Mouse (Mus musculus) kidney, embryonic 16.5 days (tissue): ENCODE results near the gene Fdxr. TPM values are rescaled to one million over a fixed set of nuclear protein-coding genes. Genes with fewer than 3 reads are reported as not detected.

ENCODE experiments used
- ATAC-seq: fragments of 200-750 bp; cut with Nextera tagmentation; 2 replicates; pipeline ENCODE4 v1.8.0; 2017; ENCODE audit warnings: moderate TSS enrichment; ENCODE audit not compliant: low FRiP score, low TSS enrichment
- H3K27ac ChIP-seq: fragments of 300-500 bp; sonication (generic); 2 replicates; pipeline ENCODE4 v1.5.1; 2014; ENCODE audit warnings: low read length
- H3K27me3 ChIP-seq: fragments of 300-500 bp; sonication (generic); 2 replicates; pipeline ENCODE4 v1.6.1; 2014; ENCODE audit warnings: low read length, control low read depth, mixed read lengths; ENCODE audit not compliant: insufficient read depth
- H3K36me3 ChIP-seq: fragments of 300-500 bp; sonication (generic); 2 replicates; pipeline ENCODE4 v1.6.1; 2014; ENCODE audit warnings: low read length, control low read depth, mixed read lengths; ENCODE audit not compliant: insufficient read depth
- H3K4me1 ChIP-seq: fragments of 300-500 bp; sonication (generic); 2 replicates; pipeline ENCODE4 v1.6.1; 2014; ENCODE audit warnings: low read length, control low read depth, mixed read lengths; ENCODE audit not compliant: insufficient read depth
- H3K4me2 ChIP-seq: fragments of 300-500 bp; sonication (generic); replicated peaks from 2 replicates; pipeline ENCODE4 v1.6.1; 2014; ENCODE audit warnings: low read depth, low read length
- H3K4me3 ChIP-seq: fragments of 300-500 bp; sonication (generic); 2 replicates; pipeline ENCODE4 v1.5.1; 2014; ENCODE audit warnings: mild to moderate bottlenecking, low read length
- H3K9ac ChIP-seq: fragments of 300-500 bp; sonication (generic); replicated peaks from 2 replicates; pipeline ENCODE4 v1.6.1; 2014; ENCODE audit warnings: low read length
- H3K9me3 ChIP-seq: fragments of 300-500 bp; sonication (generic); 2 replicates; pipeline ENCODE4 v1.6.1; 2016; ENCODE audit warnings: low read length, control low read depth
- WGBS: fragments of 180-500 bp; shearing (Covaris S2); extraction: QIAGEN DNeasy Blood & Tissue Kit; methylation state at CpG from one replicate; pipeline ENCODE4 v1.1.7; 2014; 5-methylcytosine and 5-hydroxymethylcytosine counted together
- polyA plus RNA-seq: library from polyadenylated mRNA; unstranded; fragments of >200 nt; fragmentation: Nextera tagmentation; extraction: Ambion mirVana; gene quantifications from 2 replicates; pipeline ENCODE4 v1.2.1, GENCODE M21; 2015

Fdxr gene
- polyA plus RNA-seq, 1 experiment from 2014 or later: 23.6 TPM

DNA sequence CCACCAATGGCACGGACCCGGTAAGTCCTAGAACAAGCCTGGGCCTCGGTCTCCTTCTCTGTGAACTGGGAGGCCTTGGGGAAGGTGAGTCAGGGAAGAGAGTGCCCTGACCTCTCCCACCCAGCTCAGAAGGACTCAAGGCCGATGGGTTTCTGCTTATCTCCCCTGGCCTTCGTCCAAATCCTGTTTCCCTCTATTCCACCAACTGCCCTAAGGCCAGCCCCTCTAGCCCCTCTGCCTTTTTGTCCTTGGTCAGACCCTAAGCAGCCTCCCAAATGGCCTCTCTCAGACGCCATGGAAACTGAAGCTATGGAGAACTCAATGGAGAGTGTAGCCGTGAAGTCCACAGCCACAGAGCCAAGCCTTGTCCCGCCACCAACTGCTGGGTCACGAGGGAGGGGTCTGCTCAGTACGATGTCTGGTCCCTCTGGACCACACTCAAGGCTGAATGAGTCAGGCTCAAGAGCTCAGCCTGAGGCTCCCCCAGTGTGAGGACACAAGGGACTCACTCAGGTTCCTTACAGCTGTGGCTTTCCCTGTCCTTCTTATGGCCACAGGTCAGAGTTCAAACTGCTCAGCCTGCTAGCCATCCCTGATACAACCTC lies 3.9 kb downstream of the Fdxr start:
- Histone ChIP-seq H3K27ac (no peak overlapping the region), H3K36me3 (no peaks in the 10 kb centered on the region), H3K27me3 (peaks cover 11% of the 10 kb centered on the region), H3K4me3 (no peak overlapping the region), H3K9me3 (no peaks in the 10 kb centered on the region), H3K4me1 (peaks cover 16% of the 10 kb centered on the region; the same call in 1 of the 2 replicates), H3K4me2 (no peak overlapping the region), H3K9ac (0 out of 2 replicates have a peak overlapping the region, but pooled peaks have one; percentile 29)
- WGBS: 72% methylated on average over 10 of the region's 10 CpGs
- ATAC-seq: no peak

DNA sequence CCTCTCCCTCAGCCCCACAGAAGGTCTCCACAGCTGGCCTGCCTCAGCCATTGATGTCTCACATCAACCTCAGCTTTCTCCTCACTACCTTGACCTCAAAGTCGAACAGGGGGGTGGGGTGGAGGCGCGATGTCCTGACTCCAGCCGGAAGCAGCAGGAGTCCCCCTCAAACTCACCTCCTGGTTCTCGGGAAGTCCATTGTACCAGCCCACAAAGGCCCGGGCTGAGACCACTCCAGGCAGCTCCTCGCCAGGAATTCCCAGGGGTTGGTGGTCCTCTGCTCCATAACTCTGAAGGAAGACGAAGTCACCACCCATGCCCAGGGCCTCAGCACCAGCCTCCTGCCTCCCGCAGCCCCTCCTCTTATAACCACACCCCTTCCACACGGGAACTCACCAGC lies 5.4 kb downstream of the Fdxr start:
- peaks cover 19% of the 10 kb centered on the region for H3K4me1 ChIP-seq
- 64% methylated on average over 10 of the region's 10 CpGs for WGBS
- no peak for ATAC-seq

DNA sequence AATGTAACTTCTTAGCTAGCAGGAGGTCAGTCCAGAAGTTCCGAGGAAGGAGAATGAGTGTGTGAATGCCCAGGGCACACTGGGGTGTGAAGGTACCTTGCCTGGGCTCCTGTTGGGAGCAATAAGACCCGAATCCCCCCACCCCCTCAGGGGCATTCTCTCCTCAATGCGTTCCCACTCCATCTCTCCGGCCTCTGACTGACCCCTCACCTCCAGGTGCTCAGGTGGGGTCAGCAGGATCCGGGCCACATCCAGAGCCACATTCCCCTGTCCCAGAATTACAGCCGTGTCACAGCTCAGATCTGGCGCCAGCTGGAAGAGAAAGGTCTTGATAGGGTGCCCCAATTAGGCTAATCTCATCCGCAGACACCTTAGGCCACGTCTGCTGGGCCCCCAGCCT lies 5.8 kb downstream of the Fdxr start:
- no peak overlapping the region for H3K9ac ChIP-seq
- no peaks in the 10 kb centered on the region for H3K9me3 ChIP-seq
- 72% methylated on average over 9 of the region's 9 CpGs for WGBS
- H3K27ac ChIP-seq: no peak overlapping the region
- H3K4me2 ChIP-seq: no peak overlapping the region
- H3K36me3 ChIP-seq: no peaks in the 10 kb centered on the region
- H3K4me1 ChIP-seq: peaks cover 18% of the 10 kb centered on the region
- ATAC-seq: no peak
- no peak overlapping the region for H3K4me3 ChIP-seq
- H3K27me3 ChIP-seq: peaks cover 31% of the 10 kb centered on the region

More for the DNA sequence above, 5.4 kb downstream of the Fdxr start:
- Histone ChIP-seq H3K36me3 (no peaks in the 10 kb centered on the region), H3K4me2 (no peak overlapping the region), H3K9me3 (no peaks in the 10 kb centered on the region), H3K27me3 (peaks cover 27% of the 10 kb centered on the region), H3K4me3 (no peak overlapping the region), H3K27ac (no peak overlapping the region), H3K9ac (no peak overlapping the region)

DNA sequence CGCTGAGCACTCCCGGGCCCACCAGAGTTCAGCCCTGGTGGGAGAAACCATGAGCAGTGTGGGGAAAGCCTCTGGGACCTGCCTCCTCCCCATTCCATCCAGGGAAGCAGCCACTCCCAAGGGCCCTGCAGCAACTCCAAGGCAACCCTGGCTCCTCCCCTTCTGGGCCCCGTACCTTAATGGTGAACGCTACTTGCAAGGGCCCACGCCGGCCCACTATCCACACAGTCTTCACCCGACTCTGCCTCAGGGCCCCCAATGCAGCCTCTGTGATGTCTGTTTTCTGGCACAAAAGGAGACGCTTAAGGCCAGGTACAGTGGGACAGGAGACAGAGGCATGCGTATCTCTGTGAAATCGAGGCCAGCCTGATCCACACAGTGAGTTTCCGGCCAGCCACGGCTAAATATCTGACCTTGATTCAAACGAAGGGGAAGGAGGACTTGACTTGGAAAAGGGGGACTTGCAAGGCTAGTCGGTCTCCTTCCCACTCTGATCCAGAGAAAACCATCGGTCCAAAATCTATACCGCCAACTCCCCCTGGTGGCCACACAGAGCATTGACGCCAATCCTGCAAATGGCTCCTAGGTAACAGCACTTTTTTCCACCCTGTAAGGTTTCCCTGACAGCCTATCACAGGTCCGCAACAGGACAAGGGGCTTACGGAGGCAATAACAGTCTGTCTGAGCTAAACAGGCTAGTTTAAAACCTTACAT lies 6.5 kb downstream of the Fdxr start:
- no peak; the same call in 1 of the 2 replicates for ATAC-seq
- no peak overlapping the region for H3K4me2 ChIP-seq
- 26% methylated on average over 19 of the region's 19 CpGs for WGBS
- peaks cover 38% of the 10 kb centered on the region for H3K27me3 ChIP-seq
- H3K9me3 ChIP-seq: no peaks in the 10 kb centered on the region
- no peak overlapping the region for H3K4me3 ChIP-seq
- peak overlapping the region; percentile 22; the same call in 1 of the 2 replicates for H3K9ac ChIP-seq
- H3K4me1 ChIP-seq: peaks cover 16% of the 10 kb centered on the region
- no peaks in the 10 kb centered on the region for H3K36me3 ChIP-seq
- no peak overlapping the region for H3K27ac ChIP-seq

DNA sequence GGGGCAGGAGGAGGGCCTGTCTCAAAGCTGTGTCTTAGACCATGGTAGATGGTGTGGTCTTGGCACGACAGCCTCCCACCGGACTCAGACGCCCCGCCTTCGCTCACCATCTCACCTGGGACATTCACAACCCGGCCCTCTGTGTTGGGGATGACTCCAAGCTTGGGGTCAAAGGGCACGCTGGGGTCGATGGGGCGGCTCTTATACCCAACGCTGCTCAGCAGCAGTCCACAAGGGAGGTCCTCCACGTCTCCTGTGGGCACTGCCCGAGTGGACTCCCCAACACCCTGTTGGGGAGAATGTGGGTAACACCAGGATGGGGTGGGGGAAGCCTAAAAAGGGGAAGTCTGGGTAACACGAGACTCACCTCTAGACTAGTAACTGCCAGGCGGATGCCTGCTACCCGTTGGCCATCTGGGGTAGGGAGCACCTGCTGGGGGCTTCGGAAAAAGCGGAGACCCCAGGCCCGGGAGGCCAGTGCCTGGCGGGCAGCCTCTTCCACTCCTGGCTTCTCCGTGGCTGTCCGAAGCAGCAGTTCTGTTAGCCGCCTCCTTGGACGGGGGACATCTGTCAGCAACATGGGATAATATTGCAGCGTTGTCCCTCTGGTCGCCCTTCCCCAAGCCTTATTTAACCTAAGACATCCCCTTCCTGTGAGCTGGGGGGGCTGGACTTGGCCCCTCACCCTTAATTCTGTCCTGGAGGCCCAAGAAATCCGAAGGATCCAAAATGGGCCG lies 7.4 kb downstream of the Fdxr start:
- no peak overlapping the region for H3K9ac ChIP-seq
- peaks cover 46% of the 10 kb centered on the region for H3K27me3 ChIP-seq
- whole genome bisulfite sequencing: 84% methylated on average over 27 of the region's 27 CpGs
- no peak overlapping the region for H3K27ac ChIP-seq
- H3K9me3 ChIP-seq: no peaks in the 10 kb centered on the region
- H3K4me3 ChIP-seq: no peak overlapping the region
- H3K36me3 ChIP-seq: no peaks in the 10 kb centered on the region
- peaks cover 20% of the 10 kb centered on the region for H3K4me1 ChIP-seq
- H3K4me2 ChIP-seq: no peak overlapping the region
- no peak for ATAC-seq

DNA sequence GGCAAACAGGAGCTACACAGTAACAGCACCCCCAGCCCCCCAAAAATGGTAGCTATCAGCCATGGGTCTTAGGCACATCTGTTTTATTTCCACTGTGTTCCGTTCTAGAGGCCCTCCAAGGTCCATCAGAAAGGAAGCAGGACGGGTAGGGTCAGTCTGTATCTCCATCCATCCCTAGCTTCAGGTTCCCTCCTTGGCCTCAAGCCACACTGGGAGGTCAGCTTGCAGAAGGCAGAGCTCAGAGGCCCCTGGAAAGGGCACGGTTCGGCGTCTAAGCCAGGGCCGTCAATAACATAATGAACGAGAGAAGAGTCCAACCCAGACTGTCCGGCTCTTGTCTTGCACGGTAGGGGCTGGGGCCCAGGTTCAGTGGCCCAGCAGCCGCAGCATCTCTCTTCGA lies 8.9 kb downstream of the Fdxr start:
- WGBS: 63% methylated on average over 11 of the region's 11 CpGs
- peaks cover 62% of the 10 kb centered on the region for H3K27me3 ChIP-seq
- peaks cover 20% of the 10 kb centered on the region for H3K4me1 ChIP-seq
- no peak overlapping the region for H3K4me2 ChIP-seq
- no peaks in the 10 kb centered on the region for H3K36me3 ChIP-seq
- H3K27ac ChIP-seq: no peak overlapping the region
- no peak overlapping the region for H3K9ac ChIP-seq
- no peak for ATAC-seq
- no peak overlapping the region for H3K4me3 ChIP-seq
- H3K9me3 ChIP-seq: no peaks in the 10 kb centered on the region

DNA sequence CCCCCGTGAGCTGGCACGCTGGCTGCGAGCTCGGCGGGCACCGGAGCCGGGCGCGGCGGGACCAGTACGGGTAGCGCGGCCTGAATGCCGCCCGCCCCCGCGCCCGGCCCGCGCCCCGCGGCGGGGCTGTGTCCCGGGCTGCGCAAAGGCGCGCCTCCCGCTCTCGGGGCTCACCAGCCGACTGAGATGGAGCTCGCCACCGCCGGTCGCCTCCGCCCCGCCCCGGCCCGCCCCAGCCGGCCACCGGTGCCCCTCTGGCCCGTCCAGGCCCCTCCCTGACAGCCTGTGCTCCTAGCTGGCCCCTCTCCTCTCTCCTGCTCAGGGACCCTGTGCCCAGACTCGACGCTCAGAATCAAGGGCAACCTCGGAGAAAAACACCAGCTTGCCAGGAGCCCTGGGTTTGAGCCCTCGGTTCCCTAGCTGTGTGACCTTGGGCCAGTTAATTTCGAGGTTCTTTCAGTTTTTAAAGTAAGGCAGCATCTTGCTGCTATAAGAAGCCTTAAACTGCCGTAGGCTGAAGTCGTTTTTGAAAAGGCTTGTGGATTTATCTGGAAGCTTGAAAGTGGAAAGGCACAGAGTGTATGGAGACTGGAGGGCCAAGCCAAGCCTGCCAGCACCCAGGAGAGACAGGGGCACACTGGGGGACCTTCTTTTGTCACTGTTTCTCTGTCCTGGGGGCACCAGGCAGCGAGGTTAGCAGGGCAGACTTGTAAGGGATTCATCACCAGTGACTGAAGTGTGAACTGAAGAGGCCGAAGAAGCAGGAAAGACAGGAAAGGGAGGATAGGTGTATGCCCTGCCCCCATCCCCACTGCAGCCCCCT lies 9.6 kb downstream of the Fdxr start, which contains the start of gene Grin2c:
Grin2c (minus strand) TSS at position 183 of the 823 bp plus-strand sequence.
- Histone ChIP-seq H3K9ac (0 out of 2 replicates have a peak within 1 kb of the TSS, but pooled peaks have one; percentile 15), H3K27ac (no peak within 1 kb of the TSS), H3K4me3 (peak within 1 kb of the TSS; percentile 39), H3K27me3 (peaks cover 69% of the 10 kb centered on the region), H3K4me2 (peak within 1 kb of the TSS; percentile 59), H3K4me1 (peaks cover 20% of the 10 kb centered on the region), H3K9me3 (no peaks in the 10 kb centered on the region), H3K36me3 (no peaks in the 10 kb centered on the region)
- ATAC-seq: no peak
- WGBS: 5% methylated on average over 50 of the region's 50 CpGs

DNA sequence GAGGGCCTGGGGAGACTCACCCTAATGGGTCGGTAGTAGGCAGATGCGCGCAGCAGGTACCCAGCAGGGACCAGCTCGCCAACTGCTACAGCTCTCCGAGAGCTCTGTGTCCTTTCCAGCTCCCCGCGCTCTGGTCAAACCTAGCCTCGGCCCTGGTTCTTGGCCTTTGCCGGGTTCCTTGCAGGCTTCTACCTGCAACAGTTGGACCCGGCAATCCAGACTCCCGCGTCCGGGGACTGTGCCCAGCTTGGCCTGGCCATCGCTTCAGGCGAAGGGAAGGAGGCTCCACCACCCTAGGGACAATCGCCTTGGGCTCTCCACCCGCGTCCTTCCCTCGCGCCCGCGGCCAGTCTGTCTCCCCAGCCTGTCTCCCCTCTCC lies 10.5 kb downstream of the Fdxr start:
- peaks cover 20% of the 10 kb centered on the region for H3K4me1 ChIP-seq
- H3K9me3 ChIP-seq: no peaks in the 10 kb centered on the region
- WGBS: 1% methylated on average over 22 of the region's 22 CpGs
- peak overlapping the region; percentile 59 for H3K4me2 ChIP-seq
- H3K9ac ChIP-seq: no peak overlapping the region
- H3K27me3 ChIP-seq: peaks cover 78% of the 10 kb centered on the region
- H3K36me3 ChIP-seq: no peaks in the 10 kb centered on the region
- ATAC-seq: no peak
- H3K27ac ChIP-seq: no peak overlapping the region
- peak overlapping the region; percentile 39 for H3K4me3 ChIP-seq

DNA sequence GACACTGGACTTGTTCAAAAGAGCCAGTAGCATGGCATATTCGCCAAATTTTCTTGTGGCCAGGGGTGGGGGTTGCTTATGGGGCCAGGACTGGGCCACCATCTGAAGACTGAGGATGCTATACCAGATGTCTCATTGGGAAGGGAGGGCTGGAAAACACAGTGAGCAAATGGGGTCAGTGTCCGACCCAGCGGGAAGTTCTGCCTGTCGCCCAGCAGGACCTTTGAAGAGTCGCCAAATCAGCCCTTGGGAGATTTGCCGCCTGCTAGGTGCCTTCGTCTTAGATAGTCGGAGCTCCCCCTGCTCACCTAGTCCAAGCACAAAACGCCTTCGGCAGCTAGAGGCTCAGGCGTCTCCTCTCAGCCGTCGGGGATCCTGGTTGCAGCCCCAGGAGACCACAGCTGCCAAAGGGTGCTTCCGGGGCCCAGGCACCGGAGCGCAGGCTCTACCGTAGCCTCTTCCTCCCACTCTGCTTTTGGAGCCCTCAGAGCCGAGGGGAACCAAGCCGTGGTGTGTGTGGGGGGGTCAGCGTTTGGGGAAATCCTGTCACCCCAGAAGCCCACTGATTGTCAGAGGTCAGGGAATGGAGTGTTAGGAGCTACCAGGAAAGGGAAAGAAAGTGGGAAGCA lies 11.0 kb downstream of the Fdxr start:
- Histone ChIP-seq H3K27ac (no peak overlapping the region), H3K27me3 (peaks cover 83% of the 10 kb centered on the region), H3K4me2 (no peak overlapping the region), H3K4me1 (peaks cover 20% of the 10 kb centered on the region), H3K9ac (no peak overlapping the region), H3K9me3 (no peaks in the 10 kb centered on the region), H3K36me3 (no peaks in the 10 kb centered on the region), H3K4me3 (no peak overlapping the region)
- WGBS: 4% methylated on average over 20 of the region's 20 CpGs
- ATAC-seq: no peak
